Mouse (Mus musculus) kidney, adult 9 months (tissue): Measurements from ENCODE around the gene Prdx3.
"Not testable (repeated sequence)": the region's sequence is repeated elsewhere in the genome, so short reads cannot be mapped to it uniquely, and the experiment has no call there.

Experiments
- DNase-seq: peaks from one replicate; pipeline ENCODE4 v3.0.0; 2022

The Prdx3 gene

GRCm38 (mm10) chr19:60874064-60874694, at the start of gene Prdx3:
Gene Prdx3, minus strand, starts transcription at chr19:60874556.
- DNase-seq: peak; percentile 99

- no peak for DNase-seq
Observed at GRCm38 (mm10) chr19:60916869-60917570, 42.7 kb upstream of the Prdx3 start.

GRCm38 (mm10) chr19:60915862-60916261, 41.5 kb upstream of the Prdx3 start:
- DNase-seq: no peak

GRCm38 (mm10) chr19:60915236-60915635, 40.9 kb upstream of the Prdx3 start:
- DNase-seq: no peak

GRCm38 (mm10) chr19:60911653-60912052, 37.3 kb upstream of the Prdx3 start:
- DNase-seq: no peak

- no peak for DNase-seq
Observed at GRCm38 (mm10) chr19:60910304-60910703, 35.9 kb upstream of the Prdx3 start.

GRCm38 (mm10) chr19:60905477-60905876, 31.1 kb upstream of the Prdx3 start:
- no peak for DNase-seq

GRCm38 (mm10) chr19:60903971-60904370, 29.6 kb upstream of the Prdx3 start:
- DNase-seq: no peak

GRCm38 (mm10) chr19:60903139-60903538, 28.8 kb upstream of the Prdx3 start:
- no peak for DNase-seq

GRCm38 (mm10) chr19:60895251-60895880, 21.0 kb upstream of the Prdx3 start:
- DNase-seq: no peak

GRCm38 (mm10) chr19:60891934-60892547, 17.7 kb upstream of the Prdx3 start:
- peak; percentile 75 for DNase-seq

- no peak for DNase-seq
Observed at GRCm38 (mm10) chr19:60891123-60891470, 16.7 kb upstream of the Prdx3 start.

- DNase-seq: peak; percentile 36
Observed at GRCm38 (mm10) chr19:60890391-60891122, 16.2 kb upstream of the Prdx3 start.

GRCm38 (mm10) chr19:60889714-60890315, 15.5 kb upstream of the Prdx3 start, which contains the start of gene Grk5:
Gene Grk5, plus strand, starts transcription at chr19:60889749.
- peak; percentile 97 for DNase-seq

GRCm38 (mm10) chr19:60889101-60889713, 14.9 kb upstream of the Prdx3 start:
- peak; percentile 87 for DNase-seq

- DNase-seq: no peak
Observed at GRCm38 (mm10) chr19:60887637-60888036, 13.3 kb upstream of the Prdx3 start.

GRCm38 (mm10) chr19:60883129-60883528, 8.8 kb upstream of the Prdx3 start:
- peak; percentile 74 for DNase-seq

GRCm38 (mm10) chr19:60873501-60873900, 855 bp downstream of the Prdx3 start:
- DNase-seq: peak; percentile 38

- DNase-seq: no peak
Observed at GRCm38 (mm10) chr19:60872272-60872671, 2.1 kb downstream of the Prdx3 start.

GRCm38 (mm10) chr19:60871366-60871765, 3.0 kb downstream of the Prdx3 start:
- no peak for DNase-seq

- no peak for DNase-seq
Observed at GRCm38 (mm10) chr19:60870489-60870888, 3.9 kb downstream of the Prdx3 start.

GRCm38 (mm10) chr19:60866169-60866568, 8.2 kb downstream of the Prdx3 start:
- not testable (repeated sequence) for DNase-seq
